Comparison of ENCODE assay signal across 24 mouse cellular contexts in the genomic region with DNA sequence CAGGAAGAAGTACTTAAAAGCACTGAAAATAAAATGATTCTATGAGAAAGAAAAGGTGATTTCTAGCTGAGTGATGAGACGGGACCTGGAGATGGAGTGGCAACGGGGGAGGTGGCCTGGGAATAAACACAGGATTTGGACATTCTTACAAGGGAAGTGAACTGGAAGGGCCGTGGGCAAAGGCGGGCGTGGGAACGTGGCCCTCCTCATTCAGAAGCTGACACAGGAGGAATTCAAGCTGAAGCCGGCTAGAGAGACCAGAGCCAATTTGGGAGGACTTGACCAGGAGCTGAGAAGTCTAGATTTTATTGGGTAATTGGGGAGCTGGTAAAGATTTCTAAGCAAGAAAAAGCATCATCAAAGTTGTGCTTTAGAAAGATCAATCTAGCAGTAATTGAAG. TPM values are rescaled to one million over a fixed set of nuclear protein-coding genes. Genes with fewer than 3 reads are reported as not detected.
A peak's percentile ranks its signal among the peaks of the same experiment; 100 is the strongest.
DNase-seq lines count a peak whose midpoint lies in the region; ATAC-seq lines count a peak whose summit lies in the region.
"Had no signal": no experiment of that assay in that cellular context is flagged by ENCODE, and none has a peak within 500 bp of the region (broad histone marks: within the 10 kb centered on the region; RNA-seq: fewer than 3 reads in every experiment).

No protein-coding gene starts in this region.

- no peak overlapping the region for H3K9ac ChIP-seq in hindbrain, embryonic 16.5 days (ENCODE audit: low read depth, low read length)
- no peak overlapping the region for H3K9ac ChIP-seq in hindbrain, embryonic 12.5 days
- H3K9ac ChIP-seq: embryonic facial prominence, embryonic 15.5 days; hindbrain, embryonic 15.5 days; liver, embryonic 13.5 days; midbrain, embryonic 12.5 days; neural tube, embryonic 12.5 days had no signal

- no peak overlapping the region for H3K27ac ChIP-seq in hindbrain, embryonic 16.5 days (ENCODE audit: low read depth, low read length)
- no peak overlapping the region for H3K27ac ChIP-seq in hindbrain, embryonic 12.5 days
- H3K27ac ChIP-seq in limb, embryonic 10.5 days = no peak overlapping the region
- H3K27ac ChIP-seq: embryonic facial prominence, embryonic 15.5 days; hindbrain, embryonic 15.5 days; liver, embryonic 13.5 days; midbrain, embryonic 12.5 days; neural tube, embryonic 12.5 days had no signal

- peak; percentile 27; the same call in 1 of the 2 replicates for ATAC-seq in hindbrain, embryonic 16.5 days
- ATAC-seq in hindbrain, embryonic 12.5 days (ENCODE audit: low FRiP score) = no peak
- ATAC-seq: intestine, embryonic 16.5 days had no signal

- no peak overlapping the region for H3K4me3 ChIP-seq in hindbrain, embryonic 16.5 days (ENCODE audit: low read length)
- no peak overlapping the region for H3K4me3 ChIP-seq in hindbrain, embryonic 12.5 days
- H3K4me3 ChIP-seq in limb, embryonic 10.5 days = no peak overlapping the region
- H3K4me3 ChIP-seq: embryonic facial prominence, embryonic 15.5 days; hindbrain, embryonic 15.5 days; liver, embryonic 13.5 days; midbrain, embryonic 12.5 days; neural tube, embryonic 12.5 days had no signal

- WGBS in hindbrain, embryonic 16.5 days = 41% methylated on average over 7 of the region's 7 CpGs
- WGBS in hindbrain, embryonic 12.5 days = 52% methylated on average over 7 of the region's 7 CpGs
- WGBS in limb, embryonic 10.5 days = 76% methylated on average over 7 of the region's 7 CpGs

- no peaks in the 10 kb centered on the region for H3K27me3 ChIP-seq in hindbrain, embryonic 16.5 days (replicated peaks; ENCODE audit: control insufficient read depth, insufficient read depth, low read length)
- no peaks in the 10 kb centered on the region for H3K27me3 ChIP-seq in hindbrain, embryonic 12.5 days
- H3K27me3 ChIP-seq in limb, embryonic 10.5 days (ENCODE audit: low read depth, poor library complexity, severe bottlenecking) = no peaks in the 10 kb centered on the region
- H3K27me3 ChIP-seq: embryonic facial prominence, embryonic 15.5 days; hindbrain, embryonic 15.5 days; liver, embryonic 13.5 days; midbrain, embryonic 12.5 days; neural tube, embryonic 12.5 days had no signal

- DNase-seq in embryo, embryonic 10 days (ENCODE audit: low spot score) = peak; percentile 24
- no peak for DNase-seq in embryo, embryonic 9.5 days (ENCODE audit: extremely low spot score)
- peak; percentile 7 for DNase-seq in right cerebral cortex, postnatal 25 days
- no peak for DNase-seq in right cerebral cortex, postnatal 36 days (ENCODE audit: low spot score in 2 of 2)
- DNase-seq in limb, embryonic 10.5 days (ENCODE audit: low spot score) = no peak
- no peak for DNase-seq in B cell, adult 2 months
- DNase-seq: adrenal gland, postnatal 25 days; cerebellum, adult 9-10 months; gastrocnemius, postnatal 10 days; kidney, adult 9 months; kidney, postnatal 14 days; liver, embryonic 13.5 days; lung, adult 2 months; lung, postnatal 14 days; right cerebral cortex, adult 18-20 months; spleen, adult 18-20 months had no signal

- no peaks in the 10 kb centered on the region for H3K36me3 ChIP-seq in hindbrain, embryonic 16.5 days (ENCODE audit: control insufficient read depth, insufficient read depth, low read length)
- no peaks in the 10 kb centered on the region for H3K36me3 ChIP-seq in hindbrain, embryonic 12.5 days
- no peaks in the 10 kb centered on the region for H3K36me3 ChIP-seq in limb, embryonic 10.5 days
- H3K36me3 ChIP-seq: embryonic facial prominence, embryonic 15.5 days; hindbrain, embryonic 15.5 days; liver, embryonic 13.5 days; midbrain, embryonic 12.5 days; neural tube, embryonic 12.5 days had no signal

- no peaks in the 10 kb centered on the region for H3K4me1 ChIP-seq in hindbrain, embryonic 16.5 days (ENCODE audit: control insufficient read depth, insufficient read depth, low read depth, low read length)
- H3K4me1 ChIP-seq in hindbrain, embryonic 12.5 days = no peaks in the 10 kb centered on the region
- H3K4me1 ChIP-seq in limb, embryonic 10.5 days = no peaks in the 10 kb centered on the region
- H3K4me1 ChIP-seq: embryonic facial prominence, embryonic 15.5 days; hindbrain, embryonic 15.5 days; liver, embryonic 13.5 days; neural tube, embryonic 12.5 days had no signal

- no peak overlapping the region for H3K4me2 ChIP-seq in hindbrain, embryonic 16.5 days (ENCODE audit: low read length)
- no peak overlapping the region for H3K4me2 ChIP-seq in hindbrain, embryonic 12.5 days (replicated peaks)
- H3K4me2 ChIP-seq: embryonic facial prominence, embryonic 15.5 days; heart, embryonic 11.5 days; hindbrain, embryonic 15.5 days; liver, embryonic 13.5 days; midbrain, embryonic 12.5 days; neural tube, embryonic 12.5 days had no signal

- no peaks in the 10 kb centered on the region for H3K9me3 ChIP-seq in hindbrain, embryonic 16.5 days (ENCODE audit: control insufficient read depth, low read length)
- H3K9me3 ChIP-seq in hindbrain, embryonic 12.5 days (replicated peaks) = no peaks in the 10 kb centered on the region
- no peaks in the 10 kb centered on the region for H3K9me3 ChIP-seq in limb, embryonic 10.5 days (replicated peaks)
- H3K9me3 ChIP-seq: embryonic facial prominence, embryonic 15.5 days; hindbrain, embryonic 15.5 days; liver, embryonic 13.5 days; midbrain, embryonic 12.5 days; neural tube, embryonic 12.5 days had no signal

RNA-seq across cellular contexts. Expression of gene Stk33, which starts 33.4 kb away (rescaled TPM):
- 7.4 and 8.8 TPM in 2 replicates for polyA plus RNA-seq in hindbrain, embryonic 16.5 days (2015; fragmentation: Nextera tagmentation; extraction: Ambion mirVana)
- polyA plus RNA-seq in hindbrain, embryonic 12.5 days (2016; fragmentation: Nextera tagmentation; extraction: Ambion mirVana) = 6.8 and 10.0 TPM in 2 replicates
- 0.38 and 0.56 TPM in 2 replicates for polyA plus RNA-seq in limb, embryonic 10.5 days (2016; fragmentation: Nextera tagmentation; extraction: Ambion mirVana)
- polyA plus RNA-seq: liver, embryonic 13.5 days had no signal

Comparison
In these comparisons a context has a peak if more than half of its experiments do, and no peak if none do; other contexts are left out.
1. DNase-seq: peak in embryo, embryonic 10 days (single experiment) and right cerebral cortex, postnatal 25 days (single experiment); none in embryo, embryonic 9.5 days (single experiment), right cerebral cortex, postnatal 36 days (0 of 2), limb, embryonic 10.5 days (single experiment) and B cell, adult 2 months (0 of 2).